Mouse (Mus musculus) embryonic facial prominence, embryonic 11.5 days (tissue): ENCODE measurements around the gene Patj. TPM values are rescaled to one million over a fixed set of nuclear protein-coding genes. Genes with fewer than 3 reads are reported as not detected.

ENCODE experiments used
- ATAC-seq: fragments of 200-750 bp; cut with Nextera tagmentation; replicated peaks from 2 replicates; pipeline ENCODE4 v1.8.0; 2017; ENCODE audit warnings: low read depth; ENCODE audit not compliant: insufficient number of reproducible peaks, low FRiP score, low TSS enrichment
- DNase-seq: peaks from one replicate; pipeline ENCODE4 v3.0.0-alpha.2; 2015; ENCODE audit warnings: low spot score
- H3K27ac ChIP-seq: fragments of 300-500 bp; sonication (generic); replicated peaks from 2 replicates; pipeline ENCODE4 v1.5.1; 2014; ENCODE audit warnings: mild to moderate bottlenecking, low read depth, low read length, control low read depth
- H3K27me3 ChIP-seq: fragments of 300-500 bp; sonication (generic); 2 replicates; pipeline ENCODE4 v1.6.1; 2014; ENCODE audit warnings: mild to moderate bottlenecking, low read length, moderate library complexity, mixed read lengths; ENCODE audit not compliant: control insufficient read depth, insufficient read depth
- H3K36me3 ChIP-seq: fragments of 300-500 bp; sonication (generic); replicated peaks from 2 replicates; pipeline ENCODE4 v1.6.1; 2014; ENCODE audit warnings: low read depth, mild to moderate bottlenecking, low read length, moderate library complexity, mixed read lengths; ENCODE audit not compliant: control insufficient read depth, insufficient read depth
- H3K4me1 ChIP-seq: fragments of 300-500 bp; sonication (generic); 2 replicates; pipeline ENCODE4 v1.6.1; 2014; ENCODE audit warnings: low read length, mixed read lengths; ENCODE audit not compliant: control insufficient read depth, insufficient read depth
- H3K4me2 ChIP-seq: fragments of 300-500 bp; sonication (generic); 2 replicates; pipeline ENCODE4 v1.6.1; 2014; ENCODE audit warnings: low read depth, mild to moderate bottlenecking, control low read depth, low read length, moderate library complexity
- H3K4me3 ChIP-seq: fragments of 300-500 bp; sonication (generic); 2 replicates; pipeline ENCODE4 v1.5.1; 2014; ENCODE audit warnings: low read depth, low read length, control low read depth
- H3K9ac ChIP-seq: fragments of 300-500 bp; sonication (generic); replicated peaks from 2 replicates; pipeline ENCODE4 v1.6.1; 2014; ENCODE audit warnings: mild to moderate bottlenecking, control low read depth, low read length
- H3K9me3 ChIP-seq: fragments of 300-500 bp; sonication (generic); replicated peaks from 2 replicates; pipeline ENCODE4 v1.6.1; 2016; ENCODE audit warnings: mild to moderate bottlenecking, low read length, inconsistent platforms, mixed read lengths; ENCODE audit not compliant: control insufficient read depth
- WGBS: fragments of 180-500 bp; shearing (Covaris S2); extraction: QIAGEN DNeasy Blood & Tissue Kit; methylation state at CpG from one replicate; pipeline ENCODE4 v1.1.7; 2014; 5-methylcytosine and 5-hydroxymethylcytosine counted together
- polyA plus RNA-seq: library from polyadenylated mRNA; unstranded; fragments of >200 nt; fragmentation: Nextera tagmentation; extraction: Ambion mirVana; gene quantifications from 2 replicates; pipeline ENCODE4 v1.2.1, GENCODE M21; 2014

The Patj gene
- polyA plus RNA-seq, 1 experiment from 2014 or later: 13.2 TPM

DNA sequence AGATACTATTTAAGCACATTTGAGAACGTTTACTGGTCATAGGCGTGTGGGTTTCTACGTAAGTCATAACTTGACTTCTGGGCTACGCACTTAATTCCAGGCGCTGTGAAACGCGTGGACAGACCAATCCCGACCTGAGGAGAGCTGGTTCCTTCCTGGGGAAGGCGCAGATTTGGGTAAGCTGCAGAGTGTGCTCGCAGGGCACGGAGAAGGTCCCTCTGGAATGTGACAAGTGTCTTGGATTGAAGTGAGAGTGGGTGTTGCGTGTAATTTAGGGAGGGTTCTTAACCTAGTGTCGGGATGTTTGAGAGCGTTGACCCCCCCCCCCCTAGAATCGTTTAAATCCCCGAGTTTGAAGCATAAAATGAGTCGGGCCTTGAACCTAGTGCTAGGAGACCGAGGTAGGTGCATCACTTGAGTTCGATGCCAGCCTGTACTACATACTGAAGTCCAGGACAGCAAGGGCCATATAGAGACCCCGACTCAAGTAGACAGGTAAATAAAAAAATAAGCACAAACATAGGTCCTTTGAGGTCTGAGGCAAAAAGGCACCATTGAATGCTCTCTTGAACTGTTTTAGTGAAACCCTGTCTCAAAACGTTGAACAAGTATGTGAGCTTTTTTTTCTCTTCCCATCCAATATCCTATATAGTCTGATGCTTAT is 331.8 kb downstream of the Patj start:
- no peak overlapping the region for H3K27ac ChIP-seq
- peak overlapping the region; percentile 55; the same call in 1 of the 2 replicates for H3K9ac ChIP-seq
- DNase-seq (peak; percentile 29), ATAC-seq (no peak)
- no peaks in the 10 kb centered on the region for H3K36me3 ChIP-seq
- H3K9me3 ChIP-seq: no peaks in the 10 kb centered on the region
- peaks cover 4% of the 10 kb centered on the region; the same call in 1 of the 2 replicates for H3K4me1 ChIP-seq
- peak overlapping the region; percentile 79 for H3K4me2 ChIP-seq
- peaks cover 16% of the 10 kb centered on the region for H3K27me3 ChIP-seq
- H3K4me3 ChIP-seq: peak overlapping the region; percentile 34
- 2% methylated on average over 21 of the region's 21 CpGs for WGBS

GRCm38 (mm10) chr4:98727959-98728347 is 332.4 kb downstream of the Patj start:
- WGBS: 3% methylated on average over 10 of the region's 10 CpGs
- Histone ChIP-seq H3K4me1 (peaks cover 4% of the 10 kb centered on the region; the same call in 1 of the 2 replicates), H3K27ac (no peak overlapping the region), H3K4me2 (peak overlapping the region; percentile 2; the same call in 1 of the 2 replicates), H3K27me3 (peaks cover 16% of the 10 kb centered on the region), H3K9ac (no peak overlapping the region), H3K36me3 (no peaks in the 10 kb centered on the region), H3K9me3 (no peaks in the 10 kb centered on the region), H3K4me3 (no peak overlapping the region)
- DNase-seq (peak; percentile 9), ATAC-seq (no peak)

- Histone ChIP-seq H3K4me3 (no peak overlapping the region), H3K4me2 (no peak overlapping the region), H3K9ac (no peak overlapping the region), H3K36me3 (no peaks in the 10 kb centered on the region), H3K27me3 (peaks cover 16% of the 10 kb centered on the region), H3K9me3 (no peaks in the 10 kb centered on the region), H3K27ac (no peak overlapping the region), H3K4me1 (peaks cover 4% of the 10 kb centered on the region; the same call in 1 of the 2 replicates)
- DNase-seq (no peak), ATAC-seq (no peak)
- 53% methylated on average over 7 of the region's 7 CpGs for WGBS
These were observed 333.1 kb downstream of the Patj start for GRCm38 (mm10) chr4:98728716-98729115.

GRCm38 (mm10) chr4:98733660-98734059 is 338.1 kb downstream of the Patj start:
- Histone ChIP-seq H3K9me3 (no peaks in the 10 kb centered on the region), H3K27me3 (no peaks in the 10 kb centered on the region), H3K4me3 (no peak overlapping the region), H3K4me1 (no peaks in the 10 kb centered on the region), H3K9ac (no peak overlapping the region), H3K27ac (no peak overlapping the region), H3K4me2 (no peak overlapping the region), H3K36me3 (no peaks in the 10 kb centered on the region)
- ATAC-seq (no peak), DNase-seq (no peak)
- WGBS: 96% methylated on average over 16 of the region's 16 CpGs

GRCm38 (mm10) chr4:98739753-98740152 is 344.2 kb downstream of the Patj start:
- peak; percentile 71 for DNase-seq
- H3K9me3 ChIP-seq: no peaks in the 10 kb centered on the region
- no peak overlapping the region for H3K4me3 ChIP-seq
- WGBS: 44% methylated on average over 2 of the region's 2 CpGs
- no peaks in the 10 kb centered on the region for H3K4me1 ChIP-seq
- ATAC-seq: no peak
- no peaks in the 10 kb centered on the region for H3K27me3 ChIP-seq
- H3K27ac ChIP-seq: no peak overlapping the region
- H3K9ac ChIP-seq: no peak overlapping the region
- H3K4me2 ChIP-seq: no peak overlapping the region
- H3K36me3 ChIP-seq: no peaks in the 10 kb centered on the region

DNA sequence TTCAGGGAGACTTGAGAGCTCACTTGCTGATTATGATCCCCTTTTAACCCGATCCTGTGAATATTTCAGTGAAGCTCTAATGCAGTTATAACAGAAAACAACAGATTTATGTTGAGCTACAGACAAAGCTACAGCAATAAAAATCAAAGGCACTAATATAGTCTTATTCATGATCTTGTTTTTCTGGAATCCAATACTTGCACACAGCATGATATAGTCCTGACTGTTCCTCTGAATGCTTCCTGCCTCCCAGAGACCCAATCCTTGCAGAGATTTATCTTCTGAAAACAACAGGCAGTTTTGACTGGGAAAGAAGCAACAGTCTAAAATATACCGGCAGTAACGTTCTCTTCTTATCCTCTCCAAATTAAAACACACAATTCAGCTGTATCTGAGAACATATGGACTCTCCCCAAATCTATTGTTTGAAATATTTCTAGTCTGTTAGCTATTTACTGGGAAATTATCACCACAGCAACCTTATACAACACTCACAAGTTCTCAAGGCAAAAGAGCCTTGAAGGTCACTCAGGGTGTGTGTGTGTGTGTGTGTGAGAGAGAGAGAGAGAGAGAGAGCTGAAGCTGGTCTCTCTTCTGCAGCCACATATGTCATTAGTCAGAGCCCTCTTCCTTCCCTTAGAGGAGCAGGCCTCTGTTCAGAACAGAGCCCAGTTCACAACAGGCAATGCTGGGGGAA is 347.8 kb downstream of the Patj start:
- 73% methylated on average over 3 of the region's 3 CpGs for WGBS
- Histone ChIP-seq H3K9me3 (no peaks in the 10 kb centered on the region), H3K4me3 (no peak overlapping the region), H3K27ac (no peak overlapping the region), H3K9ac (no peak overlapping the region), H3K27me3 (no peaks in the 10 kb centered on the region), H3K4me1 (no peaks in the 10 kb centered on the region), H3K36me3 (no peaks in the 10 kb centered on the region), H3K4me2 (no peak overlapping the region)
- DNase-seq (no peak), ATAC-seq (no peak)

DNA sequence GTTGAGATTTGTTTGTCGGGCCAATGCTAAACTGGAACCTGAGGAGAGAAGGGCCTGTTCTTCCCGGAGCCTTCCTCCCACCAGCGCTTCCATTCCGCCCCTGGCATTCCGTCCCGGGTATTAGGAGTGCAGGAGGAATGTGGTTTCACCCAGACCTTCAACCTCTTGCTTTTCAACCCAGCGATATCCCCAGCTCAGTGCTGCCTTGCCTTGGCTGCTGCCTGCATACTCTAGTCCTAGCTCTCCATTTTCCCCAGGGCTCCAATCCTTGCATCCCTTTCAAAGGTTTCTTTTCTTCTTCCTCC is 348.3 kb downstream of the Patj start:
- H3K4me3 ChIP-seq: no peak overlapping the region
- WGBS: 17% methylated on average over 7 of the region's 7 CpGs
- H3K9me3 ChIP-seq: no peaks in the 10 kb centered on the region
- DNase-seq (peak; percentile 62), ATAC-seq (no peak)
- no peaks in the 10 kb centered on the region for H3K36me3 ChIP-seq
- no peaks in the 10 kb centered on the region for H3K4me1 ChIP-seq
- no peaks in the 10 kb centered on the region for H3K27me3 ChIP-seq
- H3K27ac ChIP-seq: no peak overlapping the region
- H3K4me2 ChIP-seq: no peak overlapping the region
- H3K9ac ChIP-seq: no peak overlapping the region

DNA sequence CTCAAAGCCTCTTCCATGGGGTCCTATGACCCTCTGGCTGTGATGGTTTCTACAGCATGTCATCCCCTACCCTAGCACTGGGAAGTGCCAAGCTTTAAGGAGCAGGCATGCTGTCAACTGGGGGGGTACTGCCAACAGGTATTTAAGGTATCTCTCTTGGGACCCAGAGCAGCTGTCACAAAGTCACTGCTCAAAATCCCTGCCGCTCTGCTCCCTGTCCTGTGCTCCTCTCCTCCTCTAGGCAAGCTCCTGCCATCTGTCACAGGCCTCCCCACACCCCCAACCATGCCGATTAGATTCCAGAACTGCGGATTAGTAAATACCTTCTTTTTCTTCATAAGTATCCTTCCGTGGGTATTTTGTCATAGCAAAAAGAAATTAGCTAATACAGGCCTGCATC is 358.9 kb downstream of the Patj start:
- Histone ChIP-seq H3K4me1 (no peaks in the 10 kb centered on the region), H3K27ac (no peak overlapping the region)
- no peak for ATAC-seq

More for the DNA sequence above, 358.9 kb downstream of the Patj start:
- Histone ChIP-seq H3K36me3 (no peaks in the 10 kb centered on the region), H3K9ac (no peak overlapping the region), H3K4me3 (no peak overlapping the region), H3K4me2 (no peak overlapping the region), H3K27me3 (no peaks in the 10 kb centered on the region), H3K9me3 (no peaks in the 10 kb centered on the region)
- WGBS: 82% methylated on average over 4 of the region's 4 CpGs
- no peak for DNase-seq
